Mouse (Mus musculus) MEL (cell line): ENCODE data around the gene Fam168b. TPM values are rescaled to one million over a fixed set of nuclear protein-coding genes. Genes with fewer than 3 reads are reported as not detected.

Source experiments
- DNase-seq: peaks from one replicate; pipeline ENCODE4 v3.0.0; 2011; ENCODE audit warnings: low read depth, low spot score
- H3K27ac ChIP-seq: 2 replicates; pipeline ENCODE4 v1.5.1; 2012; ENCODE audit warnings: low read depth, mild to moderate bottlenecking, control low read depth, low read length, moderate library complexity; ENCODE audit not compliant: control insufficient read depth
- H3K27me3 ChIP-seq, 2 experiments: fragments of 150-350 bp in 1 of 2; sonication (generic) in 1 of 2; 2 replicates each; pipeline ENCODE4 v1.6.1; 2012; ENCODE audit warnings: low read length in 2 of 2, mild to moderate bottlenecking in 2 of 2, improper control_type of control experiment in 1 of 2, moderate library complexity in 1 of 2; ENCODE audit not compliant: insufficient read depth in 2 of 2, control insufficient read depth in 1 of 2
- H3K36me3 ChIP-seq, 2 experiments: 2 replicates each; pipeline ENCODE4 v1.6.1; 2012 to 2014; ENCODE audit warnings: low read length in 2 of 2, improper control_type of control experiment in 1 of 2, inconsistent platforms in 1 of 2, mild to moderate bottlenecking in 1 of 2; ENCODE audit not compliant: insufficient read depth in 2 of 2, control insufficient read depth in 1 of 2
- H3K4me1 ChIP-seq, 2 experiments: fragments of 150-350 bp in 1 of 2; sonication (generic) in 1 of 2; 2 replicates each; pipeline ENCODE4 v1.6.1; 2012; ENCODE audit warnings: low read length in 2 of 2, improper control_type of control experiment in 1 of 2, mild to moderate bottlenecking in 1 of 2; ENCODE audit not compliant: insufficient read depth in 2 of 2, control insufficient read depth in 1 of 2
- H3K4me3 ChIP-seq, 2 experiments: fragments of 150-350 bp in 1 of 2; sonication (generic) in 1 of 2; 2 replicates each; pipeline ENCODE4 v1.5.1; 2012; ENCODE audit warnings: low read depth in 2 of 2, low read length in 2 of 2, mild to moderate bottlenecking in 2 of 2, moderate library complexity in 2 of 2, control low read depth in 1 of 2, improper control_type of control experiment in 1 of 2; ENCODE audit not compliant: control insufficient read depth in 1 of 2, insufficient read depth in 1 of 2
- H3K79me2 ChIP-seq: 2 replicates; pipeline ENCODE4 v1.6.1; 2012; ENCODE audit warnings: mild to moderate bottlenecking, low read length, moderate library complexity; ENCODE audit not compliant: control insufficient read depth, poor library complexity, insufficient read depth
- H3K9ac ChIP-seq: 2 replicates; pipeline ENCODE4 v1.6.1; 2012; ENCODE audit warnings: low read depth, mild to moderate bottlenecking, control low read depth, low read length, moderate library complexity; ENCODE audit not compliant: control insufficient read depth, poor library complexity, severe bottlenecking
- H3K9me3 ChIP-seq: fragments of 150-350 bp; sonication (generic); replicated peaks from 2 replicates; pipeline ENCODE4 v1.6.1; 2012; ENCODE audit warnings: mild to moderate bottlenecking, low read length, improper control_type of control experiment, moderate library complexity; ENCODE audit not compliant: insufficient read depth
- BHLHE40 ChIP-seq: IDR thresholded peaks from 2 replicates; pipeline ENCODE4 v1.6.1; 2012; ENCODE audit warnings: low read depth, mild to moderate bottlenecking, inconsistent platforms, low read length, improper control_type of control experiment, borderline replicate concordance
- CHD2 ChIP-seq: IDR thresholded peaks from 2 replicates; pipeline ENCODE4 v1.6.1; 2011; ENCODE audit warnings: low read length, improper control_type of control experiment
- CTCF ChIP-seq, 3 experiments: IDR thresholded peaks in 2 of 3; conservative IDR thresholded peaks in 1 of 3; 2 replicates each; pipeline ENCODE4 v1.5.1; 2011 to 2012; ENCODE audit warnings: low read length in 3 of 3, low read depth in 2 of 3, mild to moderate bottlenecking in 2 of 3, improper control_type of control experiment in 1 of 3, inconsistent platforms in 1 of 3, mixed read lengths in 1 of 3, moderate library complexity in 1 of 3; ENCODE audit not compliant: control insufficient read depth in 1 of 3, insufficient read depth in 1 of 3, poor library complexity in 1 of 3, severe bottlenecking in 1 of 3
- E2F4 ChIP-seq: IDR thresholded peaks from 2 replicates; pipeline ENCODE4 v1.6.1; 2011; ENCODE audit warnings: low read depth, low read length, improper control_type of control experiment, borderline replicate concordance
- ELF1 ChIP-seq: IDR thresholded peaks from 2 replicates; pipeline ENCODE4 v1.6.1; 2014; ENCODE audit warnings: low read depth, mild to moderate bottlenecking, inconsistent platforms, low read length, improper control_type of control experiment, moderate library complexity
- GABPA ChIP-seq: IDR thresholded peaks from 2 replicates; pipeline ENCODE4 v1.6.1; 2012; ENCODE audit warnings: low read depth, mild to moderate bottlenecking, inconsistent platforms, low read length, improper control_type of control experiment, moderate library complexity
- GATA1 ChIP-seq: IDR thresholded peaks from 2 replicates; pipeline ENCODE4 v1.6.1; 2011; ENCODE audit warnings: low read depth, low read length, improper control_type of control experiment
- KAT2A ChIP-seq: conservative IDR thresholded peaks from 2 replicates; pipeline ENCODE4 v1.6.1; 2012; ENCODE audit warnings: low read depth, low read length, improper control_type of control experiment, inconsistent platforms
- MAX ChIP-seq: IDR thresholded peaks from 2 replicates; pipeline ENCODE4 v1.6.1; 2011; ENCODE audit warnings: low read length, improper control_type of control experiment
- MAZ ChIP-seq: IDR thresholded peaks from 2 replicates; pipeline ENCODE4 v1.6.1; 2012; ENCODE audit warnings: low read depth, mild to moderate bottlenecking, inconsistent platforms, low read length, improper control_type of control experiment
- MEF2A ChIP-seq: IDR thresholded peaks from 2 replicates; pipeline ENCODE4 v1.6.1; 2014; ENCODE audit warnings: low read depth, mild to moderate bottlenecking, inconsistent platforms, low read length, improper control_type of control experiment; ENCODE audit not compliant: poor library complexity, insufficient replicate concordance, severe bottlenecking; ENCODE audit errors: extremely low read depth
- MXI1 ChIP-seq: IDR thresholded peaks from 2 replicates; pipeline ENCODE4 v1.6.1; 2011; ENCODE audit warnings: mild to moderate bottlenecking, low read depth, low read length, improper control_type of control experiment
- MYC ChIP-seq: IDR thresholded peaks from 2 replicates; pipeline ENCODE4 v1.6.1; 2011; ENCODE audit warnings: low read depth, mild to moderate bottlenecking, low read length, improper control_type of control experiment, moderate library complexity
- NELFE ChIP-seq: IDR thresholded peaks from 2 replicates; pipeline ENCODE4 v1.6.1; 2011; ENCODE audit warnings: low read depth, low read length, improper control_type of control experiment
- NRF1 ChIP-seq: IDR thresholded peaks from 2 replicates; pipeline ENCODE4 v1.6.1; 2014; ENCODE audit warnings: low read depth, mild to moderate bottlenecking, inconsistent platforms, low read length, improper control_type of control experiment, moderate library complexity; ENCODE audit not compliant: poor library complexity, insufficient read depth, severe bottlenecking
- RCOR1 ChIP-seq: IDR thresholded peaks from 2 replicates; pipeline ENCODE4 v1.6.1; 2012; ENCODE audit warnings: low read depth, mild to moderate bottlenecking, inconsistent platforms, low read length, improper control_type of control experiment
- SIN3A ChIP-seq: IDR thresholded peaks from 2 replicates; pipeline ENCODE4 v1.6.1; 2012; ENCODE audit warnings: low read length, improper control_type of control experiment, inconsistent platforms
- TBP ChIP-seq: IDR thresholded peaks from 2 replicates; pipeline ENCODE4 v1.8.0; 2011; ENCODE audit warnings: low read depth, low read length, improper control_type of control experiment
- TCF12 ChIP-seq: IDR thresholded peaks from 2 replicates; pipeline ENCODE4 v1.6.1; 2014; ENCODE audit warnings: low read depth, mild to moderate bottlenecking, inconsistent platforms, low read length, improper control_type of control experiment, moderate library complexity
- UBTF ChIP-seq: IDR thresholded peaks from 2 replicates; pipeline ENCODE4 v1.6.1; 2012; ENCODE audit warnings: low read depth, mild to moderate bottlenecking, inconsistent platforms, low read length, improper control_type of control experiment, moderate library complexity, borderline replicate concordance; ENCODE audit not compliant: insufficient read depth
- ZC3H11A ChIP-seq: IDR thresholded peaks from 2 replicates; pipeline ENCODE4 v1.6.1; 2012; ENCODE audit warnings: low read depth, mild to moderate bottlenecking, inconsistent platforms, low read length, improper control_type of control experiment
- ZMIZ1 ChIP-seq: IDR thresholded peaks from 2 replicates; pipeline ENCODE4 v1.6.1; 2012; ENCODE audit warnings: low read depth, mild to moderate bottlenecking, inconsistent platforms, low read length, improper control_type of control experiment, moderate library complexity
- ZNF384 ChIP-seq: IDR thresholded peaks from 2 replicates; pipeline ENCODE4 v1.6.1; 2012; ENCODE audit warnings: low read depth, mild to moderate bottlenecking, inconsistent platforms, low read length, improper control_type of control experiment
- polyA plus RNA-seq, 2 experiments: library from polyadenylated mRNA; stranded (reverse) in 1 of 2; unstranded in 1 of 2; fragments of >175 nt in 1 of 2; fragments of >200 nt in 1 of 2; gene quantifications; 2 replicates each; pipeline versions ENCODE4 v1.2.1 to v1.2.4; 2012; ENCODE audit warnings: low replicate concordance in 2 of 2, low read depth in 1 of 2; ENCODE audit not compliant: insufficient read length in 2 of 2, insufficient read depth in 1 of 2, missing spikeins in 1 of 2
- total RNA-seq: library from RNA; depleted of rRNA; stranded (reverse); fragments of 300-350 nt; gene quantifications from 2 replicates; pipeline ENCODE4 v1.2.3, GENCODE M21; 2012

The Fam168b gene
- total and polyA plus RNA-seq, 3 experiments = 78.9 to 136 (median 97.4) TPM

GRCm38 (mm10) chr1:34847070-34847469 lies 4.2 kb upstream of the Fam168b start:
- H3K36me3 ChIP-seq = peaks cover 0 to 17% of the 10 kb centered on the region in 2 experiments; a peak in 2 of 4 replicates
- H3K9ac ChIP-seq = no peak overlapping the region
- no peak for TF ChIP-seq ZNF384
- no peak for TF ChIP-seq GABPA
- no peak for TF ChIP-seq CHD2
- no peak for TF ChIP-seq MXI1
- TF ChIP-seq UBTF = no peak
- TF ChIP-seq TBP = no peak
- no peak for TF ChIP-seq ZMIZ1
- TF ChIP-seq MEF2A = no peak
- TF ChIP-seq BHLHE40 = no peak
- TF ChIP-seq ELF1 = no peak
- TF ChIP-seq RCOR1 = no peak
- no peak for TF ChIP-seq ZC3H11A
- no peak for TF ChIP-seq NRF1
- TF ChIP-seq GATA1 = no peak
- no peak for TF ChIP-seq KAT2A
- H3K27me3 ChIP-seq = no peaks in the 10 kb centered on the region
- no peak for DNase-seq
- H3K9me3 ChIP-seq = no peaks in the 10 kb centered on the region
- H3K79me2 ChIP-seq = peaks cover 14% of the 10 kb centered on the region
- H3K4me1 ChIP-seq = peaks cover 3 to 24% of the 10 kb centered on the region in 2 experiments
- no peak overlapping the region for H3K4me3 ChIP-seq
- no peak overlapping the region for H3K27ac ChIP-seq

GRCm38 (mm10) chr1:34842389-34842861 lies 440 bp downstream of the Fam168b start:
- no peak for TF ChIP-seq E2F4
- no peak for TF ChIP-seq TCF12
- TF ChIP-seq MYC = peak; percentile 21; the same call in 1 of the 2 replicates
- TF ChIP-seq SIN3A = peak; percentile 54
- peak; percentile 5; the same call in 1 of the 2 replicates for TF ChIP-seq MAX
- TF ChIP-seq NELFE = no peak
- peak; percentile 70; the same call in 1 of the 2 replicates for TF ChIP-seq MAZ
- TF ChIP-seq MXI1 = peak; percentile 70; the same call in 1 of the 2 replicates
- 0 out of 6 replicates have a peak, but pooled peaks of 1 of the 3 experiments have one; percentile 8 for TF ChIP-seq CTCF (IDR thresholded peaks at IDR 0.05 in 2 of 3, conservative IDR thresholded peaks at IDR 0.05 in 1 of 3; ENCODE audit: control insufficient read depth in 1 of 3, insufficient read depth in 1 of 3, low read depth in 2 of 3, low read length in 3 of 3, poor library complexity in 1 of 3, severe bottlenecking in 1 of 3)
- peak overlapping the region; percentile 95 for H3K9ac ChIP-seq
- peak overlapping the region; percentile 98 for H3K4me3 ChIP-seq
- H3K4me1 ChIP-seq = peaks cover 0 to 11% of the 10 kb centered on the region in 2 experiments; a peak in 3 of 4 replicates
- no peaks in the 10 kb centered on the region for H3K27me3 ChIP-seq
- no peaks in the 10 kb centered on the region for H3K9me3 ChIP-seq
- H3K79me2 ChIP-seq = peaks cover 47% of the 10 kb centered on the region
- H3K27ac ChIP-seq = peak overlapping the region; percentile 82
- H3K36me3 ChIP-seq = peaks cover 3 to 27% of the 10 kb centered on the region in 2 experiments
- peak; percentile 68 for DNase-seq
